ENCODE assay signal across 7 mouse cellular contexts in genomic region chr3:84305010-84305692, GRCm38 (mm10). TPM values are rescaled to one million over a fixed set of nuclear protein-coding genes. Genes with fewer than 3 reads are reported as not detected.
A peak's percentile ranks its signal among the peaks of the same experiment; 100 is the strongest.
DNase-seq lines count a peak whose midpoint lies in the region; ATAC-seq and TF ChIP-seq lines count a peak whose summit lies in the region.

No protein-coding gene starts in this region.

- peak overlapping the region; percentile 53 for H3K4me3 ChIP-seq in forebrain, postnatal 0 days (ENCODE audit: low read depth, low read length)
- H3K4me3 ChIP-seq in kidney, embryonic 15.5 days (replicated peaks): peak overlapping the region; percentile 44
- peak overlapping the region; percentile 45 for H3K4me3 ChIP-seq in limb, embryonic 13.5 days
- peak overlapping the region; percentile 50 for H3K4me3 ChIP-seq in midbrain, embryonic 13.5 days (replicated peaks)
- peak overlapping the region; percentile 38 for H3K4me3 ChIP-seq in stomach, embryonic 15.5 days (replicated peaks)

- peak overlapping the region; percentile 87 for H3K4me2 ChIP-seq in forebrain, postnatal 0 days (ENCODE audit: low read depth)
- peak overlapping the region; percentile 79 for H3K4me2 ChIP-seq in kidney, embryonic 15.5 days
- peak overlapping the region; percentile 82 for H3K4me2 ChIP-seq in limb, embryonic 13.5 days (replicated peaks)
- peak overlapping the region; percentile 81 for H3K4me2 ChIP-seq in midbrain, embryonic 13.5 days (replicated peaks)
- peak overlapping the region; percentile 86 for H3K4me2 ChIP-seq in stomach, embryonic 15.5 days

- peak; percentile 93 for ATAC-seq in forebrain, postnatal 0 days
- peak; percentile 89 for ATAC-seq in kidney, embryonic 15.5 days (replicated peaks; ENCODE audit: low FRiP score)
- ATAC-seq in limb, embryonic 13.5 days (ENCODE audit: low FRiP score, low read depth): peak; percentile 71
- peak; percentile 95 for ATAC-seq in midbrain, embryonic 13.5 days
- ATAC-seq in stomach, embryonic 15.5 days (ENCODE audit: insufficient read depth, low FRiP score, low read depth): peak; percentile 82

- peaks cover 22% of the 10 kb centered on the region for H3K4me1 ChIP-seq in forebrain, postnatal 0 days (ENCODE audit: insufficient read depth)
- H3K4me1 ChIP-seq in kidney, embryonic 15.5 days: peaks cover 20% of the 10 kb centered on the region
- H3K4me1 ChIP-seq in limb, embryonic 13.5 days: peaks cover 23% of the 10 kb centered on the region
- peaks cover 55% of the 10 kb centered on the region for H3K4me1 ChIP-seq in midbrain, embryonic 13.5 days (replicated peaks)
- H3K4me1 ChIP-seq in stomach, embryonic 15.5 days: peaks cover 21% of the 10 kb centered on the region

- no peaks in the 10 kb centered on the region for H3K27me3 ChIP-seq in forebrain, postnatal 0 days (ENCODE audit: insufficient read depth, low read length)
- H3K27me3 ChIP-seq in kidney, embryonic 15.5 days: peaks cover 42% of the 10 kb centered on the region
- peaks cover 65% of the 10 kb centered on the region for H3K27me3 ChIP-seq in limb, embryonic 13.5 days
- H3K27me3 ChIP-seq in midbrain, embryonic 13.5 days: no peaks in the 10 kb centered on the region
- peaks cover 18% of the 10 kb centered on the region; the same call in 1 of the 2 replicates for H3K27me3 ChIP-seq in stomach, embryonic 15.5 days (replicated peaks)

- no peaks in the 10 kb centered on the region for H3K9me3 ChIP-seq in forebrain, postnatal 0 days (ENCODE audit: low read length)
- no peaks in the 10 kb centered on the region for H3K9me3 ChIP-seq in kidney, embryonic 15.5 days (replicated peaks)
- no peaks in the 10 kb centered on the region for H3K9me3 ChIP-seq in limb, embryonic 13.5 days
- H3K9me3 ChIP-seq in midbrain, embryonic 13.5 days: no peaks in the 10 kb centered on the region
- H3K9me3 ChIP-seq in stomach, embryonic 15.5 days: no peaks in the 10 kb centered on the region

- DNase-seq in WW6 (ENCODE audit: low read depth, low spot score): peak; percentile 74
- DNase-seq in cerebellum, adult 18-20 months: peak; percentile 51 to 66
- peak; percentile 94 for DNase-seq in forebrain, postnatal 0 days

- TF ChIP-seq CTCF in forebrain, postnatal 0 days (IDR thresholded peaks at IDR 0.05; ENCODE audit: low read depth): no peak

- H3K9ac ChIP-seq in forebrain, postnatal 0 days: peak overlapping the region; percentile 69
- no peak overlapping the region for H3K9ac ChIP-seq in kidney, embryonic 15.5 days
- H3K9ac ChIP-seq in limb, embryonic 13.5 days: peak overlapping the region; percentile 54
- H3K9ac ChIP-seq in midbrain, embryonic 13.5 days (replicated peaks): peak overlapping the region; percentile 74
- H3K9ac ChIP-seq in stomach, embryonic 15.5 days: no peak overlapping the region

- 2% methylated on average over 28 of the region's 28 CpGs for WGBS in forebrain, postnatal 0 days
- 2% methylated on average over 28 of the region's 28 CpGs for WGBS in kidney, embryonic 15.5 days
- 1% methylated on average over 28 of the region's 28 CpGs for WGBS in limb, embryonic 13.5 days
- 0% methylated on average over 28 of the region's 28 CpGs for WGBS in midbrain, embryonic 13.5 days
- 3% methylated on average over 28 of the region's 28 CpGs for WGBS in stomach, embryonic 15.5 days

- peak overlapping the region; percentile 91 for H3K27ac ChIP-seq in forebrain, postnatal 0 days (ENCODE audit: low read depth, low read length)
- H3K27ac ChIP-seq in kidney, embryonic 15.5 days: no peak overlapping the region
- H3K27ac ChIP-seq in limb, embryonic 13.5 days: no peak overlapping the region
- peak overlapping the region; percentile 94 for H3K27ac ChIP-seq in midbrain, embryonic 13.5 days
- H3K27ac ChIP-seq in stomach, embryonic 15.5 days: no peak overlapping the region

- H3K36me3 ChIP-seq in forebrain, postnatal 0 days (ENCODE audit: insufficient read depth): no peaks in the 10 kb centered on the region
- no peaks in the 10 kb centered on the region for H3K36me3 ChIP-seq in kidney, embryonic 15.5 days
- no peaks in the 10 kb centered on the region for H3K36me3 ChIP-seq in limb, embryonic 13.5 days
- H3K36me3 ChIP-seq in midbrain, embryonic 13.5 days: no peaks in the 10 kb centered on the region
- no peaks in the 10 kb centered on the region for H3K36me3 ChIP-seq in stomach, embryonic 15.5 days

RNA-seq across cellular contexts. Expression of gene Trim2, which starts 1.5 kb away (rescaled TPM):
- 186 and 218 TPM in 2 replicates for total RNA-seq in forebrain, postnatal 0 days (2014; rRNA removed)
- 75.9 and 127 TPM in 2 replicates for polyA plus RNA-seq in forebrain, postnatal 0 days (2015; fragmentation: Nextera tagmentation; extraction: Ambion mirVana)
- polyA plus RNA-seq in kidney, embryonic 15.5 days (2015; fragmentation: Nextera tagmentation; extraction: Ambion mirVana): 27.5 and 27.8 TPM in 2 replicates
- 19.7 and 20.9 TPM in 2 replicates for polyA plus RNA-seq in limb, embryonic 13.5 days (2015; fragmentation: Nextera tagmentation; extraction: Ambion mirVana)
- 165 and 177 TPM in 2 replicates for polyA plus RNA-seq in midbrain, embryonic 13.5 days (2015; fragmentation: Nextera tagmentation; extraction: Ambion mirVana)
- polyA plus RNA-seq in stomach, embryonic 15.5 days (2015; fragmentation: Nextera tagmentation; extraction: Ambion mirVana): 27.9 and 31.7 TPM in 2 replicates

Comparison
In these comparisons a context has a peak if more than half of its experiments do, and no peak if none do; other contexts are left out.
1. H3K27ac ChIP-seq: peak in forebrain, postnatal 0 days (single experiment) and midbrain, embryonic 13.5 days (single experiment); none in kidney, embryonic 15.5 days (single experiment), limb, embryonic 13.5 days (single experiment) and stomach, embryonic 15.5 days (single experiment).
2. H3K9ac ChIP-seq: peak in forebrain, postnatal 0 days (single experiment), limb, embryonic 13.5 days (single experiment) and midbrain, embryonic 13.5 days (single experiment); none in kidney, embryonic 15.5 days (single experiment) and stomach, embryonic 15.5 days (single experiment).
3. Peak in every context shown above with its lines, with median percentiles within 50 percentile points of each other: DNase-seq, ATAC-seq, H3K4me2 ChIP-seq and H3K4me3 ChIP-seq.